Comparison of ENCODE assay signal across 8 mouse cellular contexts in the genomic region with DNA sequence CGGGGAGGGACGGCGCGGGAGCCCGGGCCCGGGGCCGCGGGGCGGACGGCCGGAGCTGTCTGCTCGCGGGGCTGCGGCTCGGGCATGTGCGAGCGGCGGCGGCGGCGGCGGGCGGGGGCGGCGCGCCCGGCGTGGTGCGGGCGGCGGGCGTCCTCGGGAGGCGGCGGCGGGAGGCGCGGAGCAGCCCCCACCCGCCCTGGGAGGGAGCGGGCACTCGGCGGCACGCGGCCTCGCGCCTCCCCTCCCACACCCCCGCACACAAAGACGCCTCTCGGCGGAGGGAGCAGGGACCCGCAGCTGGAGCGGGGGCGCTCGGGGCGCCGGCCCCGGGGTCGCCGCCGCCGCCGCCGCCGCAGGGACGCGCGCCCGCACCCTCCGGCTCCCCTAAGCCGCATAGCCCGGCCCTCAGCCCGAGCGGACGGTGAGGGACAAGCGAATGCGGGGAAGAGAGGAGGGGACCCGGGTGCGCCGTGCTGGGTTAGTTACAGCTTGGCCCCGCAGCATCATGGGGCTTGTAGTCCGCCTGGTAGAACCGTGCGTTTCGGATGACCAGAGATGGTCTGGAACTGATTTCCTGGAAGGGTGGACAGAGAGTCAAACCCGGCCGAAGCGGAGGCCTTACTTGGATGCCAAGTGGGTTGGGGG. TPM values are rescaled to one million over a fixed set of nuclear protein-coding genes. Genes with fewer than 3 reads are reported as not detected.
A peak's percentile ranks its signal among the peaks of the same experiment; 100 is the strongest.
DNase-seq lines count a peak whose midpoint lies in the region; ATAC-seq and TF ChIP-seq lines count a peak whose summit lies in the region.

TSS of gene Ankrd13b (minus strand) at position 88 of the 645 bp plus-strand sequence.

- H3K4me3 ChIP-seq in embryonic facial prominence, embryonic 11.5 days (ENCODE audit: low read depth, low read length): peak within 1 kb of the TSS; percentile 87
- H3K4me3 ChIP-seq in heart, embryonic 11.5 days (ENCODE audit: low read depth, low read length): peak within 1 kb of the TSS; percentile 84
- H3K4me3 ChIP-seq in liver, embryonic 14.5 days (ENCODE audit: insufficient read depth in 1 of 2, low read depth in 2 of 2, low read length in 2 of 2): peak within 1 kb of the TSS; percentile 55 to 72
- H3K4me3 ChIP-seq in neural tube, embryonic 12.5 days: peak within 1 kb of the TSS; percentile 79

- H3K27ac ChIP-seq in embryonic facial prominence, embryonic 11.5 days (replicated peaks; ENCODE audit: low read depth, low read length): peak within 1 kb of the TSS; percentile 52
- H3K27ac ChIP-seq in heart, embryonic 11.5 days (ENCODE audit: low read depth, low read length): no peak within 1 kb of the TSS
- H3K27ac ChIP-seq in liver, embryonic 14.5 days: no peak within 1 kb of the TSS
- peak within 1 kb of the TSS; percentile 72; the same call in 1 of the 2 replicates for H3K27ac ChIP-seq in neural tube, embryonic 12.5 days

- WGBS in embryonic facial prominence, embryonic 11.5 days: under 1% methylated on average over 40 of the region's 87 CpGs
- under 1% methylated on average over 44 of the region's 87 CpGs for WGBS in heart, embryonic 11.5 days (ENCODE audit: insufficient replicate concordance)
- under 1% methylated on average over 57 of the region's 87 CpGs for WGBS in liver, embryonic 14.5 days (ENCODE audit: insufficient replicate concordance)
- WGBS in neural tube, embryonic 12.5 days: under 1% methylated on average over 61 of the region's 87 CpGs

- H3K4me1 ChIP-seq in embryonic facial prominence, embryonic 11.5 days (ENCODE audit: control insufficient read depth, insufficient read depth, low read length): peaks cover 5% of the 10 kb centered on the region
- peaks cover 39% of the 10 kb centered on the region for H3K4me1 ChIP-seq in heart, embryonic 11.5 days (ENCODE audit: control insufficient read depth, insufficient read depth, low read length)
- peaks cover 7 to 21% of the 10 kb centered on the region in 2 experiments; a peak in 3 of 4 replicates for H3K4me1 ChIP-seq in liver, embryonic 14.5 days (replicated peaks; ENCODE audit: control insufficient read depth in 2 of 2, insufficient read depth in 2 of 2, low read length in 1 of 2)
- H3K4me1 ChIP-seq in neural tube, embryonic 12.5 days: peaks cover 75% of the 10 kb centered on the region

- peak; percentile 71 for DNase-seq in A20 (ENCODE audit: low read depth, low spot score)
- peak; percentile 80 to 93 for DNase-seq in adrenal gland, adult (ENCODE audit: inconsistent age in 2 of 2, low spot score in 1 of 2)
- DNase-seq in embryonic facial prominence, embryonic 11.5 days (ENCODE audit: low spot score): peak; percentile 89
- peak; percentile 89 for DNase-seq in kidney, postnatal 10 days
- no peak for DNase-seq in liver, embryonic 14.5 days (ENCODE audit: low read depth in 3 of 3, low spot score in 3 of 3)
- peak; percentile 62 for DNase-seq in thymus, postnatal 25 days

- no peaks in the 10 kb centered on the region for H3K27me3 ChIP-seq in embryonic facial prominence, embryonic 11.5 days (ENCODE audit: control insufficient read depth, insufficient read depth, low read length)
- H3K27me3 ChIP-seq in heart, embryonic 11.5 days (ENCODE audit: control insufficient read depth, insufficient read depth, low read length): peaks cover 6% of the 10 kb centered on the region; the same call in 1 of the 2 replicates
- H3K27me3 ChIP-seq in liver, embryonic 14.5 days (ENCODE audit: control insufficient read depth, insufficient read depth, low read length): peaks cover 25% of the 10 kb centered on the region
- H3K27me3 ChIP-seq in neural tube, embryonic 12.5 days (replicated peaks): no peaks in the 10 kb centered on the region

- peak within 1 kb of the TSS; percentile 89 for H3K4me2 ChIP-seq in embryonic facial prominence, embryonic 11.5 days (ENCODE audit: low read depth, low read length)
- H3K4me2 ChIP-seq in heart, embryonic 11.5 days: peak within 1 kb of the TSS; percentile 96
- H3K4me2 ChIP-seq in liver, embryonic 14.5 days (ENCODE audit: low read depth): peak within 1 kb of the TSS; percentile 93
- peak within 1 kb of the TSS; percentile 68 for H3K4me2 ChIP-seq in neural tube, embryonic 12.5 days (replicated peaks)

- no peak for TF ChIP-seq CTCF in liver, embryonic 14.5 days (IDR thresholded peaks at IDR 0.05; ENCODE audit: low read depth)

- H3K36me3 ChIP-seq in embryonic facial prominence, embryonic 11.5 days (replicated peaks; ENCODE audit: control insufficient read depth, insufficient read depth, low read depth, low read length): no peaks in the 10 kb centered on the region
- H3K36me3 ChIP-seq in heart, embryonic 11.5 days (ENCODE audit: control insufficient read depth, insufficient read depth, low read length): no peaks in the 10 kb centered on the region
- no peaks in the 10 kb centered on the region for H3K36me3 ChIP-seq in liver, embryonic 14.5 days (replicated peaks; ENCODE audit: control insufficient read depth, insufficient read depth, low read depth)
- no peaks in the 10 kb centered on the region for H3K36me3 ChIP-seq in neural tube, embryonic 12.5 days

- no peaks in the 10 kb centered on the region for H3K9me3 ChIP-seq in embryonic facial prominence, embryonic 11.5 days (replicated peaks; ENCODE audit: control insufficient read depth, low read length)
- H3K9me3 ChIP-seq in heart, embryonic 11.5 days (replicated peaks; ENCODE audit: control insufficient read depth, low read length): no peaks in the 10 kb centered on the region
- H3K9me3 ChIP-seq in liver, embryonic 14.5 days (ENCODE audit: control insufficient read depth, low read length): no peaks in the 10 kb centered on the region
- H3K9me3 ChIP-seq in neural tube, embryonic 12.5 days: no peaks in the 10 kb centered on the region

- peak; percentile 44 for ATAC-seq in embryonic facial prominence, embryonic 11.5 days (replicated peaks; ENCODE audit: insufficient number of reproducible peaks, low FRiP score, low TSS enrichment, low read depth)
- ATAC-seq in heart, embryonic 11.5 days (replicated peaks; ENCODE audit: insufficient number of reproducible peaks, low FRiP score, low TSS enrichment): no peak
- ATAC-seq in liver, embryonic 14.5 days (ENCODE audit: insufficient read depth): no peak
- peak; percentile 60 for ATAC-seq in neural tube, embryonic 12.5 days (ENCODE audit: low FRiP score, low read depth)

- no peak for TF ChIP-seq EP300 in liver, embryonic 14.5 days (IDR thresholded peaks at IDR 0.05; ENCODE audit: low read depth)

- peak within 1 kb of the TSS; percentile 92 for H3K9ac ChIP-seq in embryonic facial prominence, embryonic 11.5 days (replicated peaks; ENCODE audit: low read length)
- H3K9ac ChIP-seq in heart, embryonic 11.5 days (ENCODE audit: low read depth, low read length): peak within 1 kb of the TSS; percentile 82
- H3K9ac ChIP-seq in liver, embryonic 14.5 days (replicated peaks): peak within 1 kb of the TSS; percentile 57
- H3K9ac ChIP-seq in neural tube, embryonic 12.5 days: peak within 1 kb of the TSS; percentile 93

RNA-seq across cellular contexts. Expression of gene Ankrd13b, which starts in this region (rescaled TPM):
- polyA plus RNA-seq in embryonic facial prominence, embryonic 11.5 days (2014; fragmentation: Nextera tagmentation; extraction: Ambion mirVana): 7.9 and 8.5 TPM in 2 replicates
- polyA plus RNA-seq in heart, embryonic 11.5 days (2014; fragmentation: Nextera tagmentation; extraction: Ambion mirVana): 3.0 and 3.4 TPM in 2 replicates
- 4.1 and 4.8 TPM in 2 replicates for polyA plus RNA-seq in liver, embryonic 14.5 days (2012; rRNA removed)
- 0.67 and 1.00 TPM in 2 replicates for polyA plus RNA-seq in liver, embryonic 14.5 days (2014; fragmentation: Nextera tagmentation; extraction: Ambion mirVana)
- polyA plus RNA-seq in neural tube, embryonic 12.5 days (2016; fragmentation: Nextera tagmentation; extraction: Ambion mirVana): 33.8 and 39.7 TPM in 2 replicates

Comparison
In these comparisons a context has a peak if more than half of its experiments do, and no peak if none do; other contexts are left out.
1. DNase-seq: peak in A20 (single experiment), adrenal gland, adult (2 of 2), embryonic facial prominence, embryonic 11.5 days (single experiment), kidney, postnatal 10 days (single experiment) and thymus, postnatal 25 days (single experiment); none in liver, embryonic 14.5 days (0 of 3).
2. ATAC-seq: peak in embryonic facial prominence, embryonic 11.5 days (single experiment) and neural tube, embryonic 12.5 days (single experiment); none in heart, embryonic 11.5 days (single experiment) and liver, embryonic 14.5 days (single experiment).
3. H3K27ac ChIP-seq: peak in embryonic facial prominence, embryonic 11.5 days (single experiment) and neural tube, embryonic 12.5 days (single experiment); none in heart, embryonic 11.5 days (single experiment) and liver, embryonic 14.5 days (single experiment).
4. Peak in every context shown above with its lines, with median percentiles within 50 percentile points of each other: H3K4me2 ChIP-seq, H3K4me3 ChIP-seq and H3K9ac ChIP-seq.